Mouse (Mus musculus) embryonic facial prominence, embryonic 12.5 days (tissue): ENCODE results near the gene Dgkq. TPM values are rescaled to one million over a fixed set of nuclear protein-coding genes. Genes with fewer than 3 reads are reported as not detected.

Experiments
- ATAC-seq: fragments of 200-750 bp; cut with Nextera tagmentation; 2 replicates; pipeline ENCODE4 v1.8.0; 2017; ENCODE audit not compliant: insufficient number of reproducible peaks, insufficient read depth, low FRiP score, low TSS enrichment
- H3K27ac ChIP-seq: fragments of 300-500 bp; sonication (generic); 2 replicates; pipeline ENCODE4 v1.5.1; 2016; ENCODE audit warnings: mild to moderate bottlenecking
- H3K27me3 ChIP-seq: fragments of 300-500 bp; sonication (generic); 2 replicates; pipeline ENCODE4 v1.6.1; 2016; ENCODE audit warnings: mild to moderate bottlenecking, moderate library complexity
- H3K36me3 ChIP-seq: fragments of 300-500 bp; sonication (generic); 2 replicates; pipeline ENCODE4 v1.6.1; 2016; ENCODE audit warnings: mild to moderate bottlenecking
- H3K4me1 ChIP-seq: fragments of 300-500 bp; sonication (generic); 2 replicates; pipeline ENCODE4 v1.6.1; 2016
- H3K4me2 ChIP-seq: fragments of 300-500 bp; sonication (generic); replicated peaks from 2 replicates; pipeline ENCODE4 v1.6.1; 2016; ENCODE audit warnings: mild to moderate bottlenecking, moderate library complexity
- H3K4me3 ChIP-seq: fragments of 300-500 bp; sonication (generic); 2 replicates; pipeline ENCODE4 v1.5.1; 2016; ENCODE audit warnings: mild to moderate bottlenecking
- H3K9ac ChIP-seq: fragments of 300-500 bp; sonication (generic); 2 replicates; pipeline ENCODE4 v1.6.1; 2016; ENCODE audit warnings: mild to moderate bottlenecking, moderate library complexity
- H3K9me3 ChIP-seq: fragments of 300-500 bp; sonication (generic); 2 replicates; pipeline ENCODE4 v1.6.1; 2016; ENCODE audit warnings: mild to moderate bottlenecking, moderate library complexity
- WGBS: fragments of 180-500 bp; shearing (Covaris S2); methylation state at CpG from one replicate; pipeline ENCODE4 v1.1.7; 2016; 5-methylcytosine and 5-hydroxymethylcytosine counted together
- polyA plus RNA-seq: library from polyadenylated mRNA; unstranded; fragments of >200 nt; fragmentation: Nextera tagmentation; extraction: Ambion mirVana; gene quantifications from 2 replicates; pipeline ENCODE4 v1.2.1, GENCODE M21; 2016

The Dgkq gene
- polyA plus RNA-seq, result 16.6 and 18.8 TPM in 2 replicates

GRCm38 (mm10) chr5:108668977-108669936 is at the start of gene Dgkq:
Dgkq (minus strand) TSS chr5:108669672.
- Histone ChIP-seq H3K4me2 (peak within 1 kb of the TSS; percentile 65), H3K36me3 (peaks cover 15% of the 10 kb centered on the region), H3K27ac (peak within 1 kb of the TSS; percentile 85), H3K4me1 (peaks cover 18% of the 10 kb centered on the region), H3K4me3 (peak within 1 kb of the TSS; percentile 49), H3K9me3 (no peaks in the 10 kb centered on the region), H3K27me3 (no peaks in the 10 kb centered on the region), H3K9ac (peak within 1 kb of the TSS; percentile 79)
- WGBS, result 6% methylated on average over 43 of the region's 43 CpGs
- ATAC-seq, result peak; percentile 76

GRCm38 (mm10) chr5:108718051-108718450 is 48.6 kb upstream of the Dgkq start:
- Histone ChIP-seq H3K36me3 (no peaks in the 10 kb centered on the region), H3K4me3 (no peak overlapping the region), H3K27ac (peak overlapping the region; percentile 55), H3K9me3 (no peaks in the 10 kb centered on the region), H3K4me2 (no peak overlapping the region), H3K27me3 (no peaks in the 10 kb centered on the region), H3K4me1 (peaks cover 12% of the 10 kb centered on the region; the same call in 1 of the 2 replicates), H3K9ac (no peak overlapping the region)
- 28% methylated on average over 4 of the region's 4 CpGs for WGBS
- no peak for ATAC-seq

- Histone ChIP-seq H3K4me2 (no peak overlapping the region), H3K4me1 (peaks cover 12% of the 10 kb centered on the region; the same call in 1 of the 2 replicates), H3K27ac (no peak overlapping the region), H3K9ac (no peak overlapping the region), H3K4me3 (no peak overlapping the region), H3K27me3 (no peaks in the 10 kb centered on the region), H3K9me3 (no peaks in the 10 kb centered on the region), H3K36me3 (no peaks in the 10 kb centered on the region)
- no peak for ATAC-seq
- WGBS, result 93% methylated on average over 1 of the region's 1 CpGs
Measured at GRCm38 (mm10) chr5:108715974-108716373, 46.5 kb upstream of the Dgkq start.

- WGBS, result 43% methylated on average over 6 of the region's 6 CpGs
- Histone ChIP-seq H3K36me3 (0 out of 2 replicates have a peak, but pooled peaks cover 3% of the 10 kb centered on the region), H3K4me1 (peaks cover 12% of the 10 kb centered on the region; the same call in 1 of the 2 replicates), H3K9me3 (no peaks in the 10 kb centered on the region), H3K27ac (no peak overlapping the region), H3K4me3 (no peak overlapping the region), H3K9ac (no peak overlapping the region), H3K27me3 (no peaks in the 10 kb centered on the region), H3K4me2 (no peak overlapping the region)
- peak; percentile 10; the same call in 1 of the 2 replicates for ATAC-seq
Measured at GRCm38 (mm10) chr5:108714149-108714548, 44.7 kb upstream of the Dgkq start.

- Histone ChIP-seq H3K4me3 (no peak overlapping the region), H3K27ac (no peak overlapping the region), H3K4me2 (no peak overlapping the region), H3K4me1 (peaks cover 12% of the 10 kb centered on the region; the same call in 1 of the 2 replicates), H3K36me3 (0 out of 2 replicates have a peak, but pooled peaks cover 6% of the 10 kb centered on the region), H3K27me3 (no peaks in the 10 kb centered on the region), H3K9me3 (no peaks in the 10 kb centered on the region), H3K9ac (no peak overlapping the region)
- no peak for ATAC-seq
Measured at GRCm38 (mm10) chr5:108713691-108714090, 44.2 kb upstream of the Dgkq start.

- peaks cover 12% of the 10 kb centered on the region; the same call in 1 of the 2 replicates for H3K36me3 ChIP-seq
- no peak overlapping the region for H3K4me3 ChIP-seq
- no peaks in the 10 kb centered on the region for H3K9me3 ChIP-seq
- H3K4me2 ChIP-seq, result no peak overlapping the region
- H3K4me1 ChIP-seq, result peaks cover 7% of the 10 kb centered on the region; the same call in 1 of the 2 replicates
- ATAC-seq, result no peak
- H3K27me3 ChIP-seq, result no peaks in the 10 kb centered on the region
- 90% methylated on average over 2 of the region's 2 CpGs for WGBS
- no peak overlapping the region for H3K27ac ChIP-seq
- H3K9ac ChIP-seq, result no peak overlapping the region
Measured at GRCm38 (mm10) chr5:108713096-108713495, 43.6 kb upstream of the Dgkq start.

- Histone ChIP-seq H3K27me3 (no peaks in the 10 kb centered on the region), H3K27ac (no peak overlapping the region), H3K9ac (no peak overlapping the region), H3K9me3 (no peaks in the 10 kb centered on the region), H3K4me3 (no peak overlapping the region), H3K4me2 (no peak overlapping the region), H3K36me3 (peaks cover 19% of the 10 kb centered on the region), H3K4me1 (no peaks in the 10 kb centered on the region)
- no peak for ATAC-seq
- WGBS, result 84% methylated on average over 6 of the region's 6 CpGs
Measured at GRCm38 (mm10) chr5:108711968-108712367, 42.5 kb upstream of the Dgkq start.

- no peak overlapping the region for H3K4me2 ChIP-seq
- H3K27ac ChIP-seq, result no peak overlapping the region
- H3K9me3 ChIP-seq, result no peaks in the 10 kb centered on the region
- no peak overlapping the region for H3K4me3 ChIP-seq
- no peaks in the 10 kb centered on the region for H3K27me3 ChIP-seq
- H3K36me3 ChIP-seq, result peaks cover 45% of the 10 kb centered on the region
- H3K4me1 ChIP-seq, result no peaks in the 10 kb centered on the region
- WGBS, result 57% methylated on average over 6 of the region's 6 CpGs
- no peak overlapping the region for H3K9ac ChIP-seq
- ATAC-seq, result no peak
Measured at GRCm38 (mm10) chr5:108708981-108709731, 39.7 kb upstream of the Dgkq start.

GRCm38 (mm10) chr5:108708419-108708818 is 38.9 kb upstream of the Dgkq start:
- Histone ChIP-seq H3K27ac (no peak overlapping the region), H3K9me3 (no peaks in the 10 kb centered on the region), H3K27me3 (no peaks in the 10 kb centered on the region), H3K4me3 (no peak overlapping the region), H3K4me1 (no peaks in the 10 kb centered on the region), H3K4me2 (no peak overlapping the region), H3K9ac (no peak overlapping the region), H3K36me3 (peaks cover 52% of the 10 kb centered on the region)
- WGBS, result 93% methylated on average over 1 of the region's 1 CpGs
- no peak for ATAC-seq

GRCm38 (mm10) chr5:108707758-108708157 is 38.3 kb upstream of the Dgkq start:
- Histone ChIP-seq H3K36me3 (peaks cover 56% of the 10 kb centered on the region), H3K27me3 (no peaks in the 10 kb centered on the region), H3K27ac (no peak overlapping the region), H3K9me3 (no peaks in the 10 kb centered on the region), H3K4me2 (no peak overlapping the region), H3K4me3 (no peak overlapping the region), H3K9ac (no peak overlapping the region), H3K4me1 (no peaks in the 10 kb centered on the region)
- ATAC-seq, result no peak
- WGBS, result 82% methylated on average over 2 of the region's 2 CpGs

- WGBS, result 76% methylated on average over 12 of the region's 12 CpGs
- H3K27me3 ChIP-seq, result no peaks in the 10 kb centered on the region
- peaks cover 20% of the 10 kb centered on the region for H3K4me1 ChIP-seq
- no peak overlapping the region for H3K4me3 ChIP-seq
- ATAC-seq, result peak; percentile 8; the same call in 1 of the 2 replicates
- no peak overlapping the region for H3K9ac ChIP-seq
- peaks cover 65% of the 10 kb centered on the region for H3K36me3 ChIP-seq
- H3K4me2 ChIP-seq, result no peak overlapping the region
- no peaks in the 10 kb centered on the region for H3K9me3 ChIP-seq
- H3K27ac ChIP-seq, result no peak overlapping the region
Measured at GRCm38 (mm10) chr5:108703754-108704626, 34.5 kb upstream of the Dgkq start.
